Mouse (Mus musculus) left cerebral cortex, postnatal 36 days (tissue): ENCODE results near the gene Rap1b. TPM values are rescaled to one million over a fixed set of nuclear protein-coding genes. Genes with fewer than 3 reads are reported as not detected.

Source experiments
- DNase-seq, 2 experiments: peaks; one replicate each; pipeline ENCODE4 v3.0.0; 2021 to 2022; ENCODE audit warnings: low spot score in 2 of 2, mixed read lengths in 1 of 2
- intact Hi-C: fragments of 180-260 bp; cut with DNase I; formaldehyde crosslinking; loops from one replicate; pipeline ENCODE4 v1.15.1; 2025
- total RNA-seq, 2 experiments: library from RNA; stranded (reverse); gene quantifications; 2 replicates each; pipeline ENCODE4 v1.2.3; 2021

The Rap1b gene
- total RNA-seq, 2 experiments from 2014 or later = 60.2 to 62.8 TPM

DNA sequence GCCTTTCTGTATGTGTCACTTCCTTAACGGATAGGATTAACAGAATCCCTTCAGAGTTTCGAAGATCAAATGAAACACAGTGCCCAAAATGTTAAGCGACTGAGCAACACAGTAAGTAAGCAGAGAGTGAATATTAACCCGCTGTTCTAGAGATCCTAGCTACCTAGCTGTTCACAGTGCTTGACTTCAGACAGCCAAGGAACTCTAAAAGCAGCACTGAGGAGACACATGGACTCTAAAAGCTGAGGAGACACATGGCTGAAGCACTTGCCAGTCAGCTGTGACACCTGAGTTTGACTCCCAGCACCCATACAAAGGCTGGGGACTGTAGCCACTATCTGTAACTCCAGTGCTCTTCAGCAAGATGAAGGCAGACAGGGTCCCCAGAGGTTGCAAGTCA lies 16.8 kb downstream of the Rap1b start:
- no peak for DNase-seq
- intact Hi-C loops = no loop called here

DNA sequence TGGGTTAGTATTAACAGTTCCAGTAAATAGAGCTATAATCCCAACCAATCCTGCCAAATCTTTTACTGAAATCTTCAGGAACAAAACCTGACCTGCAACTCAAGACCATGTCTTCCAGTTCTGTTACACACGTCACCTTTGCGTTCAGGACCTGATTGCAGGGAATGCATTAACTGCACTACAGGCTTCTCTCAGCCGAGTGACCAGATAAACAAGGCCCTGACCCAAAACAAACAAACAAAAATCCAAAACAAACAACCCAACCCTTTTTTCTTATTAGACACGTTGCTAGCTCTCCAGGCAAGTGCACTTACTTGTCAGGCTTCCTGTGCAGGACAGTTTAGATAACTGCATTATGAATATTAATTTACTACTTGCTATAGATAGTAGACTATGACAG lies 17.3 kb downstream of the Rap1b start:
- intact Hi-C loops = no loop called here
- no peak for DNase-seq

DNA sequence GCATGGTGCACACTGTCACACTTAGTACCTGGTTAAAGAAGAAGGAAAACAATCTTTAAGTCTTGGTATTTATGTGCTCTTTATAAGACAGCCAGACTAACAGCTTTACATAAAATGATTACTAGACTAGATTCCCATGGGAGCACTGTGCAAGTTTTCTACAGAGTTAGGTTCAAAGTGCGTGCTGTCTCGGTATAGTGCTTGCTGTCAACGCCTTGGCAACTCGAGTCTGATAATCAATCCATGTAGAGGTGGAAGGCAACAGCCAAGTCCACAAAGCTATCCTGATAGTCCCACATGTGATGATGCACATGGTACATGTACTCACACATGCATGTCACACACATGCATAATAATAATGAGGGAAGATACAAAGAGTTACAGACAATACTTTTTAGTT lies 21.2 kb downstream of the Rap1b start:
- intact Hi-C loops = no loop called here
- no peak for DNase-seq

DNA sequence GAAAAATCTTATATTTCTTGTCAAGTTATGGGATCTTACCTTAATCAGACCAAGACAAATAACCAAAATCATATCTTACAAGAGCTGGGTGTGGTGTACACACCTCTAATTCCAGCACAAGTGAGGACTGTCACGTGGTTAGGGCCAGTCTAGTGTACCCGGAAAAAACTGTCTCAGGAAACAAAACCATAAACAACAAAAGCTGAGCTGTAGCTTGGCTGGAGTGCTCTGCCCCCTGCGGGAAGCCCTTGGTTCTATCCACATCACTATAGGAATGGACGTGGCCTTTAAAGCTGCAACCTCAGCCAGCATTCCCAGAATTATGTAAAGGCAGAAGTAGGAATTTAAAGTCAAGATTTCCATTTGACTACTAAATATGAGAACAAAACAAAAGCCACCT lies 21.7 kb downstream of the Rap1b start:
- intact Hi-C loops = no loop called here
- DNase-seq = no peak

DNA sequence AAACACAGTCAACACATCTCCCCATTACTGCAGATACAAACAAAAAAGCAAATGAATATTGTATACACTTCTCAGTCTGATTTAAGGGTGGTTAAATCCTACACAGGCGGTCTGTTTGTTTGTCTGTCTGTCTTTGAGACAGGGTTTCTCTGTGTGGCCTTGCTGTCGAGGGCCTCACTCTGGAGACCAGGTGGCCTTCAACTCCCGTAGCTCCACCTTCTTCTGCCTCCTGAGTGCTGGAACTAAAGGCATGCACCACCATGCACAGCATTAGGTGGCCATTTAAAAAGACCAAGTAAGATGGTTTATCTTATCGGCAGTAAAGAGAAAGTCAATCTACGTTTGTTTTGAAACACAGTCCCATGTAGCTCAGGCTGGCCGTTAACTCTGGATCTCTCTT lies 22.5 kb downstream of the Rap1b start:
- no peak for DNase-seq
- intact Hi-C loops = no loop called here

DNA sequence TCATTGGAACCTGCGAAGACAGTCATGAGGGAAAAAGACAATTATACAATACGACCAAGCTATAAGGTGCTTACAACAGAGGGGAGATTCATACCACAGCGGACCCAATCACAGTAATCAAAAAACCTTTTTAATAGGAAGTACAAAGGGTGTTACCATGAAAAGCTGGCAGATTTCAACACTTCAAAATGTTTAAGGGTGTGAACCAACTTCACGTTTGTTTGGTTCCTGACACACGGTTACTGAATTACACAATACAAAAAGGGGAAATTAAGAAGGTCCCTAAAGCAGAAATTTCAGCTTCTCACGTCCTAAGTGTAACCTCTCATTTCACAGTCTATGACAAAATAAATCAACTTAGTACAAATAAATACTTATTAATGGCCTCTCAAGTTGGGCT lies 27.2 kb downstream of the Rap1b start:
- intact Hi-C loops = no loop called here

DNA sequence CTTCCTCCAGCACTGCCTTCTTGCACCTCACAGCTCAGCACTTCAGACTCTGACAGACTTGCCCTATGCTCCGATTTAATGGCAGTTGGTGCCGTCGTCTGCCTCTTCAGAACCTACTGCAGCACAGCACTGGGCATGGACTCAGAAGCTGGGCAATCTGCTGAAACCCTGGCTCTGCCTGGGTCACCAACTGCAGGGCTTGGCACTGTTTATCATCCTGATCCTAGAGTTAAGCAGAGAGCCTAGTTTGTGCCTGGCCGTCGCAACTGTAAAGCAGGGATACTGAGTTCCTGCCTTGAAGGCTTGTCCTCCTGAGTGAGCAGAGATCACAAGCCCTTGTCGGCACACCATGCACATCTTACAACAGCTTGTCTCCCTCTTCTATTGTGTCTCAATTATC lies 29.1 kb downstream of the Rap1b start:
- intact Hi-C loops = no loop called here
- DNase-seq = no peak

More for the DNA sequence above, 27.2 kb downstream of the Rap1b start:
- no peak for DNase-seq

DNA sequence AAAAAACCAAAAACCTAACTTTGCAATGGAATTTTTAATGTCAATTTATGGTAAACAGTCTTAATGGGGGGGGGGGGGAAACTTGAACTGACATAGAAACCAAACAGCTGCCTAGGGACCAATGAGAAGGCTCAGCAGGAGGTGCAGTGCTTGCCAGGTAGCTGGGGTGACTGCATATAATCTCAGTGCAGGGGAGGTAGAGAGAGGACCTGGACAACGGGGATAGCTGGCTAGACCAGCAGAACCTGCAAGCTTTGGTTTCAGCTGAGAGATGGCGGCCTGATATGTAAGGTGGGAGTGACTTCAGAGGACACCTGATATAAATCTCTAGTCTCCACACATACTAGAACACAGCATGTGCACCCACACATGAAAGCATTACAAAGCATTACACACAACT lies 33.3 kb downstream of the Rap1b start:
- no peak for DNase-seq
- intact Hi-C loops = no loop called here

DNA sequence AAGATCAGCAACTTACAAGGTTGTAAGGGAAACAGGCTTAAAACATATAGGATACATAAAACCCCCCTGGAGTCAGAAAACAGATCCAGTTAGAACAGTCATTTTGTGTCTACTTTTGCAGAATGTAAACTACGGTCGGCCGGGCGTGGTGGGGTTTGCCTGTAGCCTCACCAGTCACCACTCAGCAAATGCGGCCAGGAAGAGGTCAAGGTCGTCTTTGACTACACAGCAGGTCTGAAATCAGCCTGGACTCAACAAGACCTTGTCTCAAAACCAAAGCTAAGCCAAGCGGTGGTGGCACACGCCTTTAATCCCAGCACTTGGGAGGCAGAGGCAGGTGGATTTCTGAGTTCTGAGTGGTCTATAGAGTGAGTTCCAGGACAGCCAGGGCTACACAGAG lies 34.3 kb downstream of the Rap1b start:
- no peak for DNase-seq
- intact Hi-C loops = no loop called here

DNA sequence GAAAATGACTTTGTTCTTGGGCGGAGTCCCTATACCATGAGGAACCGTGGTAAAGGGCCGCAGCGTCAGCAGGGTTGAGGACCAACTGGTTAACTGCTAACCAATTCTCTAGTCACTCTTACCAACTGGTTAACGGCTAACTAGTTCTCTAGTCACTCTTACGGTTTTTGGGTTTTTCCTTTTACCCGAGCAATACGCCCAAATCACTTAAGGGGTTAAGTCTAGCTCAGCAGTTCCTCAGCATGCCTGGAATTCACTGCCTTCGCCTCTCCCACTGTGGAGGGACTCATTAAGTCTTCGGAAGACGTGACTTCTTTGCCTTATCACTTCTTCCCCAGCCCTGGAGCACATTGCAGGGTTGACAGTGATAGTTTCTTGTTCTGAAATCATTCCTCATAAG lies 35.3 kb downstream of the Rap1b start:
- no peak for DNase-seq
- intact Hi-C loops = no loop called here

DNA sequence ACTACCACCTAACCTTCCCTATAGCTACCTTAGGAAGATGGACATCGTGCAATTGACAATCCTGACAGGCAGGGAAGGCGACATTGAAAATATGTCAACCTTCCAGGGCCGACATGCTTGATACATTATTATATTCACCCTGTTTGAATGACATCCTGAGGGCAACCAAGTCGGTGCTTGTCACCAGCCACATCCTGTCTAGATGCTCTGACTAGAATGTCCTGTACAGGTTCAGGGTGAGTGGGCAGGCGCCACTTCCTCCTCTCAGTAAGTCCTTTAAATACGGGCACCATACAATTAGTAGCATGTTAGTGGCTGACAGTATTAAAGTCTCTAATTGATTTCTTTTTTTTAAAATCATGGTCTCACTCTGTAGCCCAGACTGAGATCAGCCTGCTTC lies 37.8 kb downstream of the Rap1b start:
- intact Hi-C loops = no loop called here
- DNase-seq = no peak

DNA sequence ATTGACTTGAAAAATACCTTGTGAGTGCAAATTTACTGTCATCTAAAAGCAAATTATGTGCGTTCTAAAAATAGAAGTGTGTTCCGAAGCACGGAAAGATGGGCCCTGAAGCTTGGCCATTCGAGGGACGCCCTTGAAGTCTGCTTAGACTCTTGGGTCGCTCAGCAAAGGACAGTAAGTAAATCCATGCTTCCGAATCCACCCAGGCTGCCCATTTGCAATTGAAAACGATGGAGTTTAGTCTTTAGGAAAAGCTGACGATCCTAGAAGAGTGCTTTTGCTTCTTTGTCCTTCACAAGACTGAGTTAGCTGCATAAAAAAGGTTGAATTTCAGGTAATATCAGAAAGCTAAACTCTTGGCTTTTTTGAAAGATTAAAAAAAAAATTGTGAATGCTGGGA lies 39.9 kb downstream of the Rap1b start:
- intact Hi-C loops = no loop called here
- DNase-seq = no peak

DNA sequence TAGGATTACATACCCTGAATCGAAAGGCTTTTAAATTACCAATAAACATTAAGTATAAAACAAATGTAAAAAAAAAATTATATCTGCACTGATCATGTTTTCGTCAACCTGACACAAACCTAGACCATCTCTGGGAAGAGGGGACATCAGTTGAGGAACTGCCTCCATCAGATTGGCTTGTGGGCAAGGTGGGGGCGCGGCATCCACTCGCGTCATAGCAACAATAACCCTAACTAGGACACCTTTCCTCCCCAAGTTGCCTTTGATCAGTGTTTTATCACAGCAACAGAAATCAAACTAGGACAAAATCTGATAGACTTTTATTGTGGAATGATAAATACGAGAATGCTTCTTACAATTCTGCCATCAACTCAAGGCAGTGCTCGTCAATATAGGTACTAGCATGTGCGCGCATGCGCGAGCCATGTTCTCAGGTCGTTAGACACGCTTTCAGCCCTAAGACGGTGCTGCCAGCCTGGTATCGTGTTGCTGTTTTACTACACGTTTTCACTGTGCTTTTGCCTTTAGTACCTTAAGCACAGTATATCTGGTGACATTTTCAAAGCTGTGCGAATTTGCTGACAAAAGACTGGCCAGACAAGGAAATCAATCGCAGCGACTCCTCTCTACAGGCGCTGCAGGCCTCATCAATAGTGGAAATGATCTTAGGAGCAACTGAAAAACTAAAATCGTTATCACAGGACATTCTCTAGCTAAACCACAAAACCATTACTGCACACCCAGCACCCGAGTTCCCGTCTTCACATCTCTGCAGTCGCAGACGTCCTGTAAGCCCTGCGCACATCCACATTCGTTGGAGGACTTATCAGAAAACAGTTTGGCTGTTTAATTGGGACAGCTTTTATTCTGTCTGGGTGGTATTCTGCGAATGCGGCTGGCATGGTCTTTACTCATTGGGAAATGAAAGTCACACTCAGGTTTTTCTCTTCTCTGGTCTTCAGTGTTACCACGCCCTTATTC lies 41.7 kb downstream of the Rap1b start:
- no peak for DNase-seq
- intact Hi-C loops = no loop called here

DNA sequence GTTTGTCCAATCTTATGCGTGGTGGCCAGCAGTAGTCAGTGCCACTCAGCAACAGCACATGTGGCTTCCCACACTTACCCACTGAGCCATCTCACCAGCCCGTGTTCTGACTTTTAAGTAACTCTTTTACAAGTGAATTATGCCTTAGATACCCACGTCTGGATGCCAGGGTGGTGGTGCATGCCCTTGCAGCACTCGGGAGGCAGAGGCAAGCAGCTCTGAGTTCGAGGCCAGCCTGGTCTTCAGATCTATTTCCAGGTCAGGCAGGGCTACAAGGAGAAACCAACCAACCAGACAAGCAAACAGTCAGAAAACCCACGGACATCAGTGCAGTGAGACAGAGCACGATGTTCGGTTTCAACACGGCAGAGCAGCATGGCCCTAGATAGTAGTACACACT lies 43.9 kb downstream of the Rap1b start:
- intact Hi-C loops = no loop called here
- no peak for DNase-seq

DNA sequence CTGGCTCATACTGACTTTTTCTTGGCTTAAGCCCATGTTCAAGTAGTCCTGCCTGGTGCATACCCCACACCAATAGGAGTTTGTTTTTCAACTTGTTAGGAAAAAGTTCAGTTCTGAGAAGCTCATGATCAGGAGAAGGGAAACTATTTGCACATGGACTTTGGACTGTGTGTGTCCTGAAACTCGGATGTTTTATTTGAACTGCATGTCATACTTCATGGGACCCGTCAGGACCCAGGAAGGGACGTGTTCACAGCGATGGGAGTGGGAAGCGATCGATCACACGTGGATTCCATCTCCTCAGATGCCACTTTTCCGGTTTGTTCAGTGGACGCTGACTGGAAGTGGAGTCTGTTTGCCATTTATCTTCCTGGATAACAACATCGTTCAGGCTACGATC lies 46.0 kb downstream of the Rap1b start:
- DNase-seq = no peak
- intact Hi-C loops = loop anchor here (10.0 kb wide), 1 partner anchor 745 kb away; no protein-coding TSS in a partner anchor

DNA sequence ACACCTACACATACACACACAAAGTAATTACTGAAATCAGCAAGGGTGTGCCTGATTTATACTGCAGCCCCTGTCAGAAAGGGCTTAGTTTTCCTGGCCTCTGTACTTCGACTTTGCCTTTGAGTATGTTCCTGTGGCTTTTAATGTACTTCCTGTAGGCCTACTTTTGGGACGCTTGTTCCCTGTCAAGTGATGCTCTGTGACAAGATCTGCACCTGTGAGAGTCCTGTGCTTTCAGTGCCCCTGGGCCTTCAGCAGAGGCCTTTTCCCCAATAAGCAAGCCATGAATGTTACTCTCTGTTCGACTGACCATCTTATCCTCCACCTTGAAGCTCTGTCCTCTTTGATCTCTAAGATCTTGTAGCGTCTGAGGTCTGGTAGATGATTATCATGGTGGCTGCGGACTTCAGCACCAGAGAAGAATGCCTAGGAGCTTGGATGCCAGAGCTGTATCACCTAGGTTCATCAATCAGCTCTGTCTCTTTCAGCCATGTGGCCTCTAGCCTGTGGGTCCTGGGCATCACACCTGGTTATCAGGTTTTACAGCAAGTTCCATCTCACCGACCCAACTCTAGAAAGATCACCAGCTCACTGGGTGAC lies 47.3 kb downstream of the Rap1b start:
- no peak for DNase-seq
- intact Hi-C loops = loop anchor here (10.0 kb wide), 1 partner anchor 746 kb away; no protein-coding TSS in a partner anchor

DNA sequence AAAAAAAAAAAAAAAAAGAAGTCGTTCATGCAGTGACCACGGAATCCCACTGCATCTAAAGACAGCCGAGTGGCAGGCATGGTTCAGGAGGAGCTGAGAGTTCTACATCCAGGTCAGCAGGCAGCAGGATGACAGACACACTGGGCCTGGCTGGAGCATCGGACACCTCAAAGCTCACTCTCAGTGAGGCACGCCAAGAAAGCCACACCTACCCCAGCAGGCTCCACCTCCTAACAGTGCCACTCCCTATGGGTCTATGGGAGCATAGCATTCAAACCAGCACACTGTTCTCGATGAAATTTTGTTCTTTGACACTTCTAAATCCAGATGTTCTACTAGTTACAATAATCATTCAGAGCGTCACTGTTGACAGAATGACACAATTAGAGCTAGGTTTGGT lies 48.2 kb downstream of the Rap1b start:
- intact Hi-C loops = loop anchor here (10.0 kb wide), 1 partner anchor 747 kb away; no protein-coding TSS in a partner anchor
- DNase-seq = no peak

DNA sequence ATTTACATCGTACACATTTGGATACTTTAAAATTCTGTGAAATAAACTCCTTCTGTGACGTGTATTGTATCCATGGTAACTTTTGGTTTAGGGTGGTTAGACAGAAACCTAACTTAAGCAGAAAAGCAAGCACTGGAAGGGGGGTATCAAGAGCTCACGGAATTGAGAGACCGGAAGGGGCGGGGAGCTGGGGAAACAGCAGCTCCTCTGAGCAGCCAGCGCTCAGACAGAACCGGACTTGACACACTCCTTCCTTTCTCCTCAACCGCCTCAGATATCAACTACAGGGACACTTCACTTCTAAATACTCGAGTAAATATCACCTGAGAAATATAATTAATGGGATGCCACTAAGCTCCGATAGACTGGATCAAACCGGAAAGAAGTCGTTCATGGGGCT lies 48.7 kb downstream of the Rap1b start:
- intact Hi-C loops = loop anchor here (10.0 kb wide), 1 partner anchor 748 kb away; no protein-coding TSS in a partner anchor
- DNase-seq = no peak

DNA sequence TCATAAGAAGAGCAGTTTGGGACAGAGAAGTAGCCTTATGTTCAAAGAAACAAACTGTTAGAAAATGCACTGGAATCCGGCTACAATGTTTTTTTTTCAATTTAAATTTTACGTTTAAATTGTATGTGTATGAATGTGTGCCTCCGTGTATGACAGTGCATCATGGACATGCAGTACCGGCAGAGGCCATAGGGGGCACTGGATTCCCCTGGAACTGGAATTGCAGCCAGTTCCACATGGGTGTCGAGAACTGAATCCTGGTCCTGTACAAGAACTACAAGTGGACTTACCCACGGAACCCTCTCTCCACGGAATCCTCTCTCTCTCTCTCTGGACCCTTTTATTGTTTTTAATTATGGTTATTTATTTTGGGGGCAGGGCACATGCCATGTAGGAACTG lies 49.7 kb downstream of the Rap1b start:
- intact Hi-C loops = loop anchor here (10.0 kb wide), 1 partner anchor 749 kb away; no protein-coding TSS in a partner anchor

DNA sequence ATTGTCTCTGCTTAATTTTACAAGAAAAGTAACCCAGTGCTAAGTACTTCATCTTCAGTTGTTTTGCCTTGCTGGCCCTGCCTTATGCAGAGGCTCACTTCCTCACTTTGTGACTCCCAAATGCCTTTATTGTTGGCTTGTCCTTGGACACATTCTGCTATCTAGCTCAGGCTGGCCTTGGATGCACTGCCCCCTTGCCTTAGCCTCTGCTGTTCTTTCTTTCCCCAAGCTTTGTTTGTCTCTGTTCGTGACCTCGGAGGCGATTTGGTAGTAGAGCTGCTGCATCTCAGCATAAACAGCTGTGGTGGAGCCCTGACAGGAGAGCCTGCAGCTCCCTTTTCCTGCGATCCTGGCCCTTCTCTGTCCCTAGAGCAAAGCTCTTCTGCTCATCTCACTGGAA lies 50.6 kb downstream of the Rap1b start:
- no peak for DNase-seq
- intact Hi-C loops = loop anchor here (10.0 kb wide), 1 partner anchor 750 kb away; no protein-coding TSS in a partner anchor

More for the DNA sequence above, 49.7 kb downstream of the Rap1b start:
- no peak for DNase-seq
